Comparison of ENCODE assay signal across 8 mouse cellular contexts in the genomic region with DNA sequence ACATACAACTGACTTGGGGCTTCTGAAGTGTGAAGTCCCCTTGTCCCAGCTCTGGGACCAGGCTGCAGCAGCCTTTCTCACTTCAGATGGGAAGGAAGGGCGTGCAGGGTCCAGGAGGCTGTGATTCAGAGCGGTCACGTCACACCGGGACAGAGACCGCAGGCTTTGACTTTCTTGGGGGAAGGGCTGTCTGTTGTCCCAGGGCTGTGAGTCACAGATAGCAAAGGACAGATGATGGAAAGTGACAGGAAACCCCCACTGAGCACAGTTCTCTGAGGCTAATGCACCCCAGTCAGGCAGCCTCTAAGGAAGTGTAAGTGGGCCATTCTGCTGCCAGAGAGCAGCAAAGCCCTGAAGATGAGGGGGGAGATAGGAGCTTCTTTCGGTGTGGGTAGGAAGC. TPM values are rescaled to one million over a fixed set of nuclear protein-coding genes. Genes with fewer than 3 reads are reported as not detected.
A peak's percentile ranks its signal among the peaks of the same experiment; 100 is the strongest.
DNase-seq lines count a peak whose midpoint lies in the region; ATAC-seq and TF ChIP-seq lines count a peak whose summit lies in the region.

No protein-coding gene starts in this region.

- peak in 1 of 2 experiments; percentile 35 for DNase-seq in left cerebral cortex, adult 2 months (ENCODE audit: extremely low spot score in 1 of 2, low spot score in 2 of 2)
- no peak for DNase-seq in left cerebral cortex, adult 11 months (ENCODE audit: low spot score)
- peak; percentile 46 to 54 for DNase-seq in heart, postnatal 10 days
- peak; percentile 42 to 45 for DNase-seq in left cerebral cortex, postnatal 36 days (ENCODE audit: low spot score in 2 of 2)
- peak; percentile 27 for DNase-seq in midbrain, embryonic 14.5 days
- peak; percentile 71 for DNase-seq in thymus, postnatal 10 days (ENCODE audit: low spot score in 2 of 2)
- no peak for DNase-seq in cerebellum, adult 2 months

- peak overlapping the region; percentile 81 for H3K27ac ChIP-seq in left cerebral cortex, adult 2 months
- no peak overlapping the region for H3K27ac ChIP-seq in midbrain, embryonic 14.5 days (replicated peaks; ENCODE audit: low read depth, low read length)
- H3K27ac ChIP-seq in cerebellum, adult 2 months (ENCODE audit: insufficient read depth, low read length) = no peak overlapping the region

- H3K4me1 ChIP-seq in midbrain, embryonic 14.5 days (ENCODE audit: control insufficient read depth, insufficient read depth, low read length) = 0 out of 2 replicates have a peak, but pooled peaks cover 10% of the 10 kb centered on the region
- H3K4me1 ChIP-seq in cerebellum, adult 2 months (ENCODE audit: control insufficient read depth, insufficient read depth, low read length) = no peaks in the 10 kb centered on the region

- 13% methylated on average over 6 of the region's 6 CpGs for WGBS in midbrain, embryonic 14.5 days
- 17% methylated on average over 6 of the region's 6 CpGs for WGBS in cerebellum, adult 2 months

- H3K36me3 ChIP-seq in midbrain, embryonic 14.5 days (ENCODE audit: control insufficient read depth, insufficient read depth, low read length) = no peaks in the 10 kb centered on the region

- H3K27me3 ChIP-seq in midbrain, embryonic 14.5 days (ENCODE audit: control insufficient read depth, insufficient read depth, low read length) = 0 out of 2 replicates have a peak, but pooled peaks cover 3% of the 10 kb centered on the region
- no peaks in the 10 kb centered on the region for H3K27me3 ChIP-seq in cerebellum, adult 2 months (ENCODE audit: control insufficient read depth, insufficient read depth, low read length)

- no peak for TF ChIP-seq CTCF in left cerebral cortex, adult 2 months (IDR thresholded peaks at IDR 0.05)
- TF ChIP-seq CTCF in cerebellum, adult 2 months (IDR thresholded peaks at IDR 0.05; ENCODE audit: borderline replicate concordance, insufficient read depth, low read depth, low read length) = no peak

- H3K9me3 ChIP-seq in midbrain, embryonic 14.5 days (ENCODE audit: control insufficient read depth, low read length) = no peaks in the 10 kb centered on the region

- TF ChIP-seq POLR2A in cerebellum, adult 2 months (IDR thresholded peaks at IDR 0.05; ENCODE audit: borderline replicate concordance, insufficient read depth, low read length) = no peak

- H3K9ac ChIP-seq in midbrain, embryonic 14.5 days (replicated peaks; ENCODE audit: low read length) = no peak overlapping the region

- peak; percentile 98 for ATAC-seq in common myeloid progenitor, adult 5-6 weeks (replicated peaks; ENCODE audit: low read depth, poor library complexity, severe bottlenecking)
- ATAC-seq in midbrain, embryonic 14.5 days (ENCODE audit: low FRiP score, low TSS enrichment) = no peak

- no peak overlapping the region for H3K4me3 ChIP-seq in left cerebral cortex, adult 2 months
- no peak overlapping the region for H3K4me3 ChIP-seq in midbrain, embryonic 14.5 days (replicated peaks; ENCODE audit: low read depth, low read length)
- no peak overlapping the region for H3K4me3 ChIP-seq in cerebellum, adult 2 months (replicated peaks; ENCODE audit: insufficient read depth, low read depth, low read length)

- intact Hi-C loops in left cerebral cortex, adult 2 months (cut with DNase I) = loop anchor here (2.0 to 5.0 kb wide), 3 partner anchors 49 to 555 kb away; no protein-coding TSS in a partner anchor
- intact Hi-C loops in heart, postnatal 10 days (cut with DNase I) = loop anchor here (5.0 kb wide), 1 partner anchor 70 kb away; no protein-coding TSS in a partner anchor
- intact Hi-C loops in left cerebral cortex, postnatal 36 days (cut with DNase I) = no loop called here

- H3K4me2 ChIP-seq in midbrain, embryonic 14.5 days (ENCODE audit: low read length) = peak overlapping the region; percentile 22; the same call in 1 of the 2 replicates

RNA-seq across cellular contexts. Expression of a gene that starts 23.9 kb away (rescaled TPM):
- 10 to 100 TPM; 25.9 to 26.6 TPM for total RNA-seq in left cerebral cortex, adult 2 months (2021)
- 19.8 and 21.1 TPM in 2 replicates for total RNA-seq in common myeloid progenitor, adult 5-6 weeks (2017)
- total RNA-seq in heart, postnatal 10 days (2021) = 10 to 100 TPM; 11.3 to 11.9 TPM
- total RNA-seq in left cerebral cortex, postnatal 36 days (2021) = 10 to 100 TPM; 20.0 to 30.4 TPM
- 18.7 and 27.3 TPM in 2 replicates for polyA plus RNA-seq in midbrain, embryonic 14.5 days (2014; fragmentation: Nextera tagmentation; extraction: Ambion mirVana)
- 18.6 and 18.9 TPM in 2 replicates for polyA plus RNA-seq in cerebellum, adult 2 months (2012; rRNA removed)

Comparison
In these comparisons a context has a peak if more than half of its experiments do, and no peak if none do; other contexts are left out.
1. DNase-seq: peak in heart, postnatal 10 days (2 of 2), left cerebral cortex, postnatal 36 days (2 of 2), midbrain, embryonic 14.5 days (single experiment) and thymus, postnatal 10 days (2 of 2); none in left cerebral cortex, adult 11 months (single experiment) and cerebellum, adult 2 months (0 of 2).